Mouse (Mus musculus): ENCODE measurements around the gene Fktn. TPM values are rescaled to one million over a fixed set of nuclear protein-coding genes. Genes with fewer than 3 reads are reported as not detected.
"Not testable (repeated sequence)": the region's sequence is repeated elsewhere in the genome, so short reads cannot be mapped to it uniquely, and the experiment has no call there.

Gene Fktn
- polyA plus RNA-seq, 1 experiment from 2014 or later = 20.4 TPM

- H3K9me3 ChIP-seq (ENCODE audit: control insufficient read depth, low read length) = no peaks in the 10 kb centered on the region
- H3K4me1 ChIP-seq (replicated peaks; ENCODE audit: control insufficient read depth, insufficient read depth, low read length) = peaks cover 9% of the 10 kb centered on the region
- WGBS = 88% methylated on average over 4 of the region's 4 CpGs
- no peak for DNase-seq (ENCODE audit: low spot score)
- no peak overlapping the region for H3K27ac ChIP-seq
- no peaks in the 10 kb centered on the region for H3K27me3 ChIP-seq (ENCODE audit: control insufficient read depth, insufficient read depth, low read length)
- ATAC-seq (ENCODE audit: low FRiP score) = no peak
- H3K9ac ChIP-seq = no peak overlapping the region
- H3K4me3 ChIP-seq (replicated peaks; ENCODE audit: low read length) = no peak overlapping the region
- peaks cover 25% of the 10 kb centered on the region for H3K36me3 ChIP-seq (replicated peaks; ENCODE audit: control insufficient read depth, insufficient read depth)
- no peak overlapping the region for H3K4me2 ChIP-seq (replicated peaks)
Measured at GRCm38 (mm10) chr4:53717546-53717945, 3.7 kb downstream of the Fktn start.

- Histone ChIP-seq H3K27me3 (ENCODE audit: control insufficient read depth, insufficient read depth, low read length) (no peaks in the 10 kb centered on the region), H3K36me3 (replicated peaks; ENCODE audit: control insufficient read depth, insufficient read depth) (peaks cover 25% of the 10 kb centered on the region), H3K4me2 (replicated peaks) (no peak overlapping the region), H3K27ac (no peak overlapping the region), H3K9ac (no peak overlapping the region), H3K9me3 (ENCODE audit: control insufficient read depth, low read length) (no peaks in the 10 kb centered on the region), H3K4me3 (replicated peaks; ENCODE audit: low read length) (no peak overlapping the region), H3K4me1 (replicated peaks; ENCODE audit: control insufficient read depth, insufficient read depth, low read length) (peaks cover 9% of the 10 kb centered on the region)
- ATAC-seq (ENCODE audit: low FRiP score) (no peak), DNase-seq (ENCODE audit: low spot score) (no peak)
- 89% methylated on average over 5 of the region's 5 CpGs for WGBS
Measured at GRCm38 (mm10) chr4:53718261-53718660, 4.5 kb downstream of the Fktn start.

- no peaks in the 10 kb centered on the region for H3K4me1 ChIP-seq (replicated peaks; ENCODE audit: control insufficient read depth, insufficient read depth, low read length)
- peaks cover 40% of the 10 kb centered on the region for H3K36me3 ChIP-seq (replicated peaks; ENCODE audit: control insufficient read depth, insufficient read depth)
- H3K4me3 ChIP-seq (replicated peaks; ENCODE audit: low read length) = no peak overlapping the region
- H3K27me3 ChIP-seq (ENCODE audit: control insufficient read depth, insufficient read depth, low read length) = no peaks in the 10 kb centered on the region
- DNase-seq (ENCODE audit: low spot score) (no peak), ATAC-seq (ENCODE audit: low FRiP score) (no peak)
- H3K9me3 ChIP-seq (ENCODE audit: control insufficient read depth, low read length) = no peaks in the 10 kb centered on the region
- H3K27ac ChIP-seq = no peak overlapping the region
- 88% methylated on average over 4 of the region's 4 CpGs for WGBS
- no peak overlapping the region for H3K4me2 ChIP-seq (replicated peaks)
- no peak overlapping the region for H3K9ac ChIP-seq
Measured at GRCm38 (mm10) chr4:53722506-53722905, 8.7 kb downstream of the Fktn start.

GRCm38 (mm10) chr4:53726100-53726499, 12.3 kb downstream of the Fktn start:
- H3K4me2 ChIP-seq (replicated peaks); H3K4me1 ChIP-seq (replicated peaks; ENCODE audit: control insufficient read depth, insufficient read depth, low read length); DNase-seq (ENCODE audit: low spot score); H3K27ac ChIP-seq; H3K4me3 ChIP-seq (replicated peaks; ENCODE audit: low read length); H3K27me3 ChIP-seq (ENCODE audit: control insufficient read depth, insufficient read depth, low read length); ATAC-seq (ENCODE audit: low FRiP score); H3K9ac ChIP-seq; H3K9me3 ChIP-seq (ENCODE audit: control insufficient read depth, low read length): not testable (repeated sequence)
- WGBS = 97% methylated on average over 2 of the region's 2 CpGs
- H3K36me3 ChIP-seq (replicated peaks; ENCODE audit: control insufficient read depth, insufficient read depth) = peaks cover 50% of the 10 kb centered on the region

GRCm38 (mm10) chr4:53728121-53728520, 14.3 kb downstream of the Fktn start:
- H3K4me2 ChIP-seq (replicated peaks) = no peak overlapping the region
- WGBS = 100% methylated on average over 1 of the region's 1 CpGs
- no peaks in the 10 kb centered on the region for H3K9me3 ChIP-seq (ENCODE audit: control insufficient read depth, low read length)
- ATAC-seq (ENCODE audit: low FRiP score) (no peak), DNase-seq (ENCODE audit: low spot score) (no peak)
- no peak overlapping the region for H3K4me3 ChIP-seq (replicated peaks; ENCODE audit: low read length)
- H3K36me3 ChIP-seq (replicated peaks; ENCODE audit: control insufficient read depth, insufficient read depth) = peaks cover 54% of the 10 kb centered on the region
- H3K9ac ChIP-seq = no peak overlapping the region
- H3K4me1 ChIP-seq (replicated peaks; ENCODE audit: control insufficient read depth, insufficient read depth, low read length) = no peaks in the 10 kb centered on the region
- H3K27ac ChIP-seq = no peak overlapping the region
- H3K27me3 ChIP-seq (ENCODE audit: control insufficient read depth, insufficient read depth, low read length) = no peaks in the 10 kb centered on the region

- H3K36me3 ChIP-seq (replicated peaks; ENCODE audit: control insufficient read depth, insufficient read depth) = peaks cover 72% of the 10 kb centered on the region
- no peaks in the 10 kb centered on the region for H3K9me3 ChIP-seq (ENCODE audit: control insufficient read depth, low read length)
- H3K4me3 ChIP-seq (replicated peaks; ENCODE audit: low read length) = no peak overlapping the region
- no peaks in the 10 kb centered on the region for H3K27me3 ChIP-seq (ENCODE audit: control insufficient read depth, insufficient read depth, low read length)
- no peak overlapping the region for H3K4me2 ChIP-seq (replicated peaks)
- H3K27ac ChIP-seq = no peak overlapping the region
- ATAC-seq (ENCODE audit: low FRiP score) (peak; percentile 71; the same call in 1 of the 2 replicates), DNase-seq (ENCODE audit: low spot score) (peak; percentile 83)
- no peak overlapping the region for H3K9ac ChIP-seq
- 37% methylated on average over 6 of the region's 6 CpGs for WGBS
- no peaks in the 10 kb centered on the region for H3K4me1 ChIP-seq (replicated peaks; ENCODE audit: control insufficient read depth, insufficient read depth, low read length)
Measured at GRCm38 (mm10) chr4:53738956-53739616, 25.3 kb downstream of the Fktn start.

- Histone ChIP-seq H3K4me1 (replicated peaks; ENCODE audit: control insufficient read depth, insufficient read depth, low read length) (no peaks in the 10 kb centered on the region), H3K4me3 (replicated peaks; ENCODE audit: low read length) (no peak overlapping the region), H3K36me3 (replicated peaks; ENCODE audit: control insufficient read depth, insufficient read depth) (peaks cover 44% of the 10 kb centered on the region), H3K4me2 (replicated peaks) (no peak overlapping the region), H3K27me3 (ENCODE audit: control insufficient read depth, insufficient read depth, low read length) (no peaks in the 10 kb centered on the region), H3K27ac (no peak overlapping the region), H3K9me3 (ENCODE audit: control insufficient read depth, low read length) (no peaks in the 10 kb centered on the region), H3K9ac (no peak overlapping the region)
- DNase-seq (ENCODE audit: low spot score) = no peak
- no peak for ATAC-seq (ENCODE audit: low FRiP score)
Measured at GRCm38 (mm10) chr4:53749831-53750230, 36.0 kb downstream of the Fktn start.

- Histone ChIP-seq H3K4me3 (replicated peaks; ENCODE audit: low read length) (no peak overlapping the region), H3K27me3 (ENCODE audit: control insufficient read depth, insufficient read depth, low read length) (no peaks in the 10 kb centered on the region), H3K4me1 (replicated peaks; ENCODE audit: control insufficient read depth, insufficient read depth, low read length) (no peaks in the 10 kb centered on the region), H3K36me3 (replicated peaks; ENCODE audit: control insufficient read depth, insufficient read depth) (peaks cover 45% of the 10 kb centered on the region), H3K4me2 (replicated peaks) (no peak overlapping the region), H3K9ac (no peak overlapping the region), H3K27ac (no peak overlapping the region), H3K9me3 (ENCODE audit: control insufficient read depth, low read length) (no peaks in the 10 kb centered on the region)
- ATAC-seq (ENCODE audit: low FRiP score) = no peak
- no peak for DNase-seq (ENCODE audit: low spot score)
- 78% methylated on average over 16 of the region's 16 CpGs for WGBS
Measured at GRCm38 (mm10) chr4:53750391-53751120, 36.8 kb downstream of the Fktn start.

- Histone ChIP-seq H3K36me3 (replicated peaks; ENCODE audit: control insufficient read depth, insufficient read depth) (peaks cover 30% of the 10 kb centered on the region), H3K4me2 (replicated peaks) (no peak overlapping the region), H3K9me3 (ENCODE audit: control insufficient read depth, low read length) (no peaks in the 10 kb centered on the region), H3K4me1 (replicated peaks; ENCODE audit: control insufficient read depth, insufficient read depth, low read length) (no peaks in the 10 kb centered on the region), H3K27me3 (ENCODE audit: control insufficient read depth, insufficient read depth, low read length) (no peaks in the 10 kb centered on the region), H3K27ac (no peak overlapping the region), H3K4me3 (replicated peaks; ENCODE audit: low read length) (no peak overlapping the region), H3K9ac (no peak overlapping the region)
- no peak for DNase-seq (ENCODE audit: low spot score)
- no peak for ATAC-seq (ENCODE audit: low FRiP score)
Measured at GRCm38 (mm10) chr4:53757030-53757429, 43.2 kb downstream of the Fktn start.

Data from hindbrain, embryonic 14.5 days (tissue).